Mouse (Mus musculus) embryonic stem cell, embryonic (primary cell): ENCODE results near the gene Slc24a4.

Experiments
- CTCF ChIA-PET, 4 experiments: fragments of 300-600 bp in 2 of 4; fragments of 350-600 bp in 2 of 4; sonication (Branson Sonifier 250); formaldehyde crosslinking; loops; one replicate each; lab custom pipeline; 2022; ENCODE audit warnings: inconsistent platforms in 2 of 4; lab: Charles Lee
- POLR2A ChIA-PET, 4 experiments: fragments of 300-600 bp in 2 of 4; fragments of 350-600 bp in 2 of 4; sonication (Branson Sonifier 250); formaldehyde crosslinking; loops; one replicate each; lab custom pipeline; 2022; ENCODE audit warnings: antibody characterized with exemption in 4 of 4, inconsistent platforms in 1 of 4; lab: Charles Lee

The Slc24a4 gene

GRCm38 (mm10) chr12:102147678-102148077, 19.1 kb downstream of the Slc24a4 start:
- CTCF ChIA-PET, result interaction anchor here in 1 of 4 experiments (0.5 kb wide), 1 partner anchor 306 kb away, joined by 3 read pairs; no protein-coding TSS in a partner anchor
- POLR2A ChIA-PET, result no interaction called here

GRCm38 (mm10) chr12:102148746-102149145, 20.2 kb downstream of the Slc24a4 start:
- POLR2A ChIA-PET, result no interaction called here
- CTCF ChIA-PET, result interaction anchor here (0.5 to 1.6 kb wide), 20 partner anchors 8 to 449 kb away, joined by 3 to 11 read pairs (median 4); partner anchors contain the start of gene Slc24a4 (in 1 of the 4)

GRCm38 (mm10) chr12:102151185-102151584, 22.7 kb downstream of the Slc24a4 start:
- CTCF ChIA-PET, result no interaction called here
- POLR2A ChIA-PET, result interaction anchor here in 1 of 4 experiments (1.2 kb wide), 1 partner anchor 9 kb away, joined by 3 read pairs; no protein-coding TSS in a partner anchor

- POLR2A ChIA-PET, result interaction anchor here in 1 of 4 experiments (0.5 kb wide), 1 partner anchor 126 kb away, joined by 4 read pairs; no protein-coding TSS in a partner anchor
Observed at GRCm38 (mm10) chr12:102153796-102154195, 25.3 kb downstream of the Slc24a4 start.

GRCm38 (mm10) chr12:102154815-102155214, 26.3 kb downstream of the Slc24a4 start:
- POLR2A ChIA-PET, result no interaction called here
- CTCF ChIA-PET, result interaction anchor here in 1 of 4 experiments (1.0 kb wide), 1 partner anchor 232 kb away, joined by 4 read pairs; no protein-coding TSS in a partner anchor

More at GRCm38 (mm10) chr12:102153796-102154195, 25.3 kb downstream of the Slc24a4 start:
- CTCF ChIA-PET, result no interaction called here

- ChIA-PET POLR2A (interaction anchor here in 1 of 4 experiments (0.7 kb wide), 1 partner anchor 8 kb away, joined by 3 read pairs; no protein-coding TSS in a partner anchor), CTCF (interaction anchor here in 1 of 4 experiments (1.8 kb wide), 1 partner anchor 223 kb away, joined by 4 read pairs; no protein-coding TSS in a partner anchor)
Observed at GRCm38 (mm10) chr12:102164632-102165031, 36.1 kb downstream of the Slc24a4 start.

GRCm38 (mm10) chr12:102166691-102167261, 38.2 kb downstream of the Slc24a4 start:
- POLR2A ChIA-PET, result no interaction called here

GRCm38 (mm10) chr12:102167302-102167701, 38.8 kb downstream of the Slc24a4 start:
- ChIA-PET CTCF (interaction anchor here in 2 of 4 experiments (0.5 to 1.2 kb wide), 2 partner anchors 18 to 294 kb away, joined by 3 read pairs; no protein-coding TSS in a partner anchor), POLR2A (no interaction called here)

More at GRCm38 (mm10) chr12:102166691-102167261, 38.2 kb downstream of the Slc24a4 start:
- CTCF ChIA-PET, result no interaction called here

GRCm38 (mm10) chr12:102172746-102173145, 44.2 kb downstream of the Slc24a4 start:
- ChIA-PET CTCF (interaction anchor here in 1 of 4 experiments (1.0 kb wide), 1 partner anchor 9 kb away, joined by 3 read pairs; no protein-coding TSS in a partner anchor), POLR2A (interaction anchor here in 1 of 4 experiments (0.9 kb wide), 1 partner anchor 8 kb away, joined by 3 read pairs; no protein-coding TSS in a partner anchor)

- POLR2A ChIA-PET, result no interaction called here
- CTCF ChIA-PET, result interaction anchor here in 1 of 4 experiments (1.0 kb wide), 1 partner anchor 9 kb away, joined by 3 read pairs; no protein-coding TSS in a partner anchor
Observed at GRCm38 (mm10) chr12:102173345-102173744, 44.8 kb downstream of the Slc24a4 start.

- CTCF ChIA-PET, result interaction anchor here in 2 of 4 experiments (0.9 to 2.0 kb wide), 2 partner anchors 126 to 212 kb away, joined by 3 to 11 read pairs; no protein-coding TSS in a partner anchor
- POLR2A ChIA-PET, result no interaction called here
Observed at GRCm38 (mm10) chr12:102180371-102181074, 52.0 kb downstream of the Slc24a4 start.

GRCm38 (mm10) chr12:102181799-102182357, 53.3 kb downstream of the Slc24a4 start:
- ChIA-PET CTCF (interaction anchor here (0.5 to 2.0 kb wide), 22 partner anchors 9 to 279 kb away, joined by 3 to 11 read pairs (median 3); partner anchors contain the start of gene Slc24a4 (in 1 of the 4)), POLR2A (interaction anchor here in 1 of 4 experiments (0.6 kb wide), 1 partner anchor 821 kb away, joined by 3 read pairs; no protein-coding TSS in a partner anchor)

- CTCF ChIA-PET, result interaction anchor here (0.5 to 2.0 kb wide), 21 partner anchors 10 to 623 kb away, joined by 3 to 11 read pairs (median 3); no protein-coding TSS in a partner anchor
- POLR2A ChIA-PET, result no interaction called here
Observed at GRCm38 (mm10) chr12:102182621-102183020, 54.1 kb downstream of the Slc24a4 start.

GRCm38 (mm10) chr12:102183201-102183600, 54.7 kb downstream of the Slc24a4 start:
- CTCF ChIA-PET, result interaction anchor here in 1 of 4 experiments (0.6 to 0.9 kb wide), 4 partner anchors 34 to 624 kb away, joined by 3 to 6 read pairs (median 4); no protein-coding TSS in a partner anchor
- POLR2A ChIA-PET, result no interaction called here

GRCm38 (mm10) chr12:102190820-102191219, 62.3 kb downstream of the Slc24a4 start:
- ChIA-PET POLR2A (interaction anchor here in 2 of 4 experiments (0.6 kb wide), 2 partner anchors 81 to 103 kb away, joined by 3 read pairs; no protein-coding TSS in a partner anchor), CTCF (no interaction called here)

GRCm38 (mm10) chr12:102201516-102201915, 73.0 kb downstream of the Slc24a4 start:
- POLR2A ChIA-PET, result no interaction called here

GRCm38 (mm10) chr12:102202901-102203300, 74.4 kb downstream of the Slc24a4 start:
- POLR2A ChIA-PET, result no interaction called here
- CTCF ChIA-PET, result interaction anchor here in 1 of 4 experiments (0.6 kb wide), 1 partner anchor 115 kb away, joined by 17 read pairs; no protein-coding TSS in a partner anchor

More at GRCm38 (mm10) chr12:102201516-102201915, 73.0 kb downstream of the Slc24a4 start:
- CTCF ChIA-PET, result interaction anchor here in 2 of 4 experiments (0.6 to 0.7 kb wide), 2 partner anchors 20 to 72 kb away, joined by 3 read pairs; no protein-coding TSS in a partner anchor

- ChIA-PET CTCF (no interaction called here), POLR2A (no interaction called here)
Observed at GRCm38 (mm10) chr12:102206471-102206870, 77.9 kb downstream of the Slc24a4 start.
